Mouse (Mus musculus): ENCODE measurements around the gene 1110025L11Rik.
"Not testable (repeated sequence)": the region's sequence is repeated elsewhere in the genome, so short reads cannot be mapped to it uniquely, and the experiment has no call there.

DNA sequence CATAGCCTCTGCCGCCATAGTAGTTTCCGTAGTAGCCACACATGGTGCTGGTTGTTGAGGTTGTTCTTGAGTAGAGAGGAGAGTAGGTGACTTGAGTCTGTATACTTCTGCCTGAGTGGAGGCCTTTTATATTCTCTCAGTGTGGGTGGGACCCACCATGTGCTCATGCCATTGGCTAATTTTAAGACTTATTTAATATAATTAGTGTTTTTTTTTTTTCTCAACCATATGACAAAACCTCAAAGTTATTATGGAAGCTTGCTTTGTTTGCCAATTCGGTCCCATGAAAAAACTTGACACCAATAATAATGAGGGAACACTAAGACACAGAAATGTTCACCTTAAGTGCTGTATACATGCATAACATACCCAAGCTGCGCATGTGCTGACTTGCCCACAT lies 22.4 kb downstream of the 1110025L11Rik start, which contains the start of gene Gm10228:
- TF ChIP-seq POLR2A, CTCF (IDR thresholded peaks at IDR 0.05; ENCODE audit: extremely low read depth, insufficient read depth, low read length): not testable (repeated sequence)

Measured in cortical plate, adult 2 months (tissue).